Mouse (Mus musculus): ENCODE results near the gene Glra1.

- no peak for TF ChIP-seq CTCF (IDR thresholded peaks at IDR 0.05; ENCODE audit: low read depth, low read length)
- no peak for TF ChIP-seq POLR2AphosphoS5 (IDR thresholded peaks at IDR 0.05; ENCODE audit: insufficient replicate concordance, low read depth, low read length)
- TF ChIP-seq TAL1 (conservative IDR thresholded peaks at IDR 0.05; ENCODE audit: low read depth, low read length), result no peak
Observed at GRCm38 (mm10) chr11:55591194-55591593, 16.8 kb downstream of the Glra1 start.
